Mouse (Mus musculus) layer of hippocampus, postnatal 10 days (tissue): ENCODE data around the gene Col4a3bp. TPM values are rescaled to one million over a fixed set of nuclear protein-coding genes. Genes with fewer than 3 reads are reported as not detected.
"Not testable (repeated sequence)": the region's sequence is repeated elsewhere in the genome, so short reads cannot be mapped to it uniquely, and the experiment has no call there.

Source experiments
- DNase-seq, 2 experiments: peaks; one replicate each; pipeline ENCODE4 v3.0.0; 2021; ENCODE audit warnings: low spot score in 2 of 2
- total RNA-seq, 2 experiments: library from RNA; stranded (reverse); gene quantifications; 2 replicates each; pipeline ENCODE4 v1.2.3; 2021

The Col4a3bp gene
- total RNA-seq, 2 experiments from 2014 or later = 59.4 to 60.0 TPM

- no peak for DNase-seq
Measured at GRCm38 (mm10) chr13:96630396-96630795, 88.0 kb downstream of the Col4a3bp start.

GRCm38 (mm10) chr13:96644168-96644567 lies 101.8 kb downstream of the Col4a3bp start:
- no peak for DNase-seq

- no peak for DNase-seq
Measured at GRCm38 (mm10) chr13:96645822-96646221, 103.4 kb downstream of the Col4a3bp start.

DNA sequence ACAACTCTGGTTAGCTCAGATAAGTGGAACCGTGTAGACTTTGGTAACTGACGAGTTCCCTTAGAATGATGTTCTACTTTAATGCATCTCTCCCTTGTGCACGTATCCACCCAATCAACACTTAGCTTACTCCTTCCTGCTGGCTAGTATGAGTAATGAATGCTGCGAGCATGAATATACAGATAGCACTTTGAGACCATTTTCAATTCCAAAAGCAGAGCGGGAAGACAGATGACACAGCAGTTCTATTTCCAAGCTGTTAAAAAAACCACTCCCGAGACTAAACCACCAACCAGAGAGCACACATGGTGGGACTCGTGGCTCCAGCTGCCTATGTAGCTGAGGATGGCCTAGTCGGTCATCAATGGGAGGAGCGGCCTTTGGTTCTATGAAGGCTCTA lies 110.6 kb downstream of the Col4a3bp start:
- DNase-seq = no peak

GRCm38 (mm10) chr13:96656673-96657072 lies 114.3 kb downstream of the Col4a3bp start:
- DNase-seq = no peak

- no peak for DNase-seq
Measured at GRCm38 (mm10) chr13:96658936-96659335, 116.5 kb downstream of the Col4a3bp start.

- DNase-seq = no peak
Measured at GRCm38 (mm10) chr13:96660095-96660860, 117.9 kb downstream of the Col4a3bp start.

DNA sequence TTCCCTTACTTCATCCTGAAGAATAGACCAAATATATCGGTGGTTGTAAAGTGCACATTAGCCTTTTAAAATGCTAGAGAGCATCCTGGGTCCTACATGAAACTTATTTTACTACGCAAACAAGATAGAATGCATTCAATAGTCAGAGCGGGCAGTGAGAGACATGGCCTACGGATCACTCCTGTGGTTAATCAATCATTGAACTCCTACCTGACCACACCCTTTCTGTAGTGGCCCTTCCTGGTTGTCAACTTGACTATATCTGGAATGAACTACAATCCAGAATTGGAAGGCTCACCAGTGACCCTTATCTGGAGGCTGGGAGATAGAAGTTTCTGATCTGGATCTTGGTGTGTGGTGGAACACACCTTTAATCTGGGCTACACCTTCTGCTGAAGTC lies 120.7 kb downstream of the Col4a3bp start:
- not testable (repeated sequence) for DNase-seq

DNA sequence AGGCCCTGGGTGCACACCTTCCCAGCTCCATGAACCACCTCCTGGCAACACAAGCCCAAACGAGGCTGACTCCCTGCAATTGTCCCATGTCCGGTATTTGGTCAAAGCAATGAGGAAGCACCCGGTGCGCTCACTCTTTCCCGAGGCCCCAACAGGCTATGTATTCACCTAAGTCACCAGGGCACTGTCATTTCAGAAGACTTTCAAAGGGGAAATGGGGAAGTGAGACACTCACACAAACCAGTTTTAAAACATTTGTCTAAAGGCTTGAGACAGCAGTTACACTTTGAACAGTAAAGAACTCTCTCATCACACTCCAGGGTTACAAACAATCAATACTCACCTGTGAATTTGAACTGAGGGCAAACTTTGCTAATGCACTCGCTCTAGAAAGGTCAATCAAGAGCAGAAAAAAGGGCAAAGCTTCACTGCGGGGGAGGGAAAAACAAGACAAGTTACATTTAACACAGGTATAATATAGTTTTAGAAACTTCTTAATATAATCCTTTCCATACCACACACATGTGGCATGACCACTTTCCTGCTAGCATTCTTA lies 122.1 kb downstream of the Col4a3bp start:
- no peak for DNase-seq

DNA sequence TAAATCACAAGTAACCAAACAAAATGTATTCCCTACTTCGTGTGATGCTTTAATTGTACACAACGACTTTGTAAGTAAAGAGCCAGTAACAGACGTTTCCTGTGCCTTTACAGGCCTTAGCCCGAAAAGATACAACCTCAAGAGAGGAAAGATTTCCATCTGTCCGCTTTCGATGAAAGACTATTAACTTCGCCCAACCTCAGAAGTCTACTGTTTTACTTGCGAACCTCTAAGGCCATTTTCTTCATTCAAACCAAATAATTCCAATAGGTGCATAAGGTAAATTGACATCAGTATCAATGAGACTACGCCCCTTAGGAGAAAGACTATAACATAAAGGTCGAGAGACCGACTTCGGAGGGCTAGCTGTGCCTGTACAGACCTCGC lies 127.6 kb downstream of the Col4a3bp start:
- DNase-seq = no peak

- DNase-seq = peak; percentile 98 to 99
Measured at GRCm38 (mm10) chr13:96670406-96671077, 128.1 kb downstream of the Col4a3bp start, which contains the start of gene Hmgcr. Hmgcr (minus strand) TSS chr13:96670936.

DNA sequence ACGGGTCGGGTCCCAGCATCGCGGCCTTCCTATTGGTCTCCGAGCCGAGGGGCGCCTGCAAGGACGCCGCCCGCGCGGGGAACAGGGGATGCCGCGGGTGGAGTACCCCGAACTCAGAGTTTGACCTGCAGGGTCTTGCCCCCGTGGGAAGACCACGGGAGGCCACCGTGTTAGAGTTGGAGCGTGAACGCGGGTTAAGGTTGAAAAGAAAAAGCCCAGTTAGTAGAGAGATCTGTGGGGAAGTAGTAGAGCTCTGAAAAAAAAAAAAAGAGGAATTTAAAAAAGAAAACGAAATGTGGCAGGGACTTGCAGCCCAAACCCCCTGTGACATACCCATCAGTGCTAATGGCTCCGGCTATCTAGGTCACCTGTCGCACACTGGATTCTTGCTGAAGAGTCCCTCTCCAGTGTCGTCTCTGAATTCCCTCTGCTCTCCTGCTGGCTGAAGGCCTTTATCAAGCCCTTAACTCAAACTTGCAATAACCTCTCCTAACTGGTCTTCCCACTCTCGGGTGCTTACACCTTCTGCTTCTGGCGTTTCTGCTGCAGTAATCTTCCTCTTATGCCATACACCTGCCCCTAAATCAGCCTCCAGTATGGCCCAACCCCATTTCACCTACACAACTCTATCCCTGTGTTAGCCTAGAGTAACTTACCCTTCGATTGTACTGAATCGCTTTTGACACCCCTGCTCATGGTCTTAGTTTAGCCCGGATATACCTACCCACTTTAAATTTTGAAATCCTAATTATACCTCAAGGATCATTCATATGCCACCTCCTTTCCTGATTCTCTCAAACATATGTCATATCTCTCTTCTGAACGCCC lies 128.9 kb downstream of the Col4a3bp start:
- no peak for DNase-seq

GRCm38 (mm10) chr13:96671906-96672234 lies 129.5 kb downstream of the Col4a3bp start:
- no peak for DNase-seq

DNA sequence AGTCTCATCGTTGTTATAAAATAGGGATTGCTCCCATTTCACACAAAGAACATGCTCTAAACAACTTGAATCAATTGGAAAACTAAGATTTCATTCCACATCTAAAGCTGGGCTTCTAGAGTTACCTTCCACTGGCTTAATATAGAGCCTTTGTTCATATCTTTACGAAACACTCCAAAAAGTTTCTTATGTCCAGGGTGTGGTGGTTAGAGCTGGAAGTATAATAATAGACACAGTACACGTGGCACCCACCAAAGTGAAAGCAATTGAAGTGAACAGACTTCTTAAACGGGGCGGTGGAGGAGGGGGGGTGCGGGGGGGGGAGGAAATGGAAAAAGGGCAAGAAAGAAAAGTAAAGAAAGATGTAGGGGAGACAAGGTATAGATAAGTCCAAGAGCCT lies 129.9 kb downstream of the Col4a3bp start:
- no peak for DNase-seq

DNA sequence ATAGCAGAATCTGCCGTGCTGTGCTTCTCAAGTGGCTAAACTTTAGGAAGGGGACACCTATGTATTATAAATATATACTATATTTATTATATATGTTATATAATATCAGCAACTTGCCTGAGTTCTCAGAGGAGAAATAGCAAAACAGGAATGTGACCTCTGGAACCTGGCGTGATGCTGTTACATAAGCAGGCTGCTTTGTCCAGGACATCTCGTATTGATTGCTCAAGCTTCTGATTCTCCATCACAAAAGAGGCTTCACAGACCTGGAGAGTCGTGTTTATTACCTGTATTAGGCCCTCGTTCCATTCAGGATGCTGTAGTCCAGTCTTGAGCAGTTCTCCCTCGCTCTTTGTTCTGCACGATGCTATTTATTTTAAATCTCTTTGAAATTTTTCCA lies 131.4 kb downstream of the Col4a3bp start:
- no peak for DNase-seq

GRCm38 (mm10) chr13:96675756-96676155 lies 133.3 kb downstream of the Col4a3bp start:
- no peak for DNase-seq

DNA sequence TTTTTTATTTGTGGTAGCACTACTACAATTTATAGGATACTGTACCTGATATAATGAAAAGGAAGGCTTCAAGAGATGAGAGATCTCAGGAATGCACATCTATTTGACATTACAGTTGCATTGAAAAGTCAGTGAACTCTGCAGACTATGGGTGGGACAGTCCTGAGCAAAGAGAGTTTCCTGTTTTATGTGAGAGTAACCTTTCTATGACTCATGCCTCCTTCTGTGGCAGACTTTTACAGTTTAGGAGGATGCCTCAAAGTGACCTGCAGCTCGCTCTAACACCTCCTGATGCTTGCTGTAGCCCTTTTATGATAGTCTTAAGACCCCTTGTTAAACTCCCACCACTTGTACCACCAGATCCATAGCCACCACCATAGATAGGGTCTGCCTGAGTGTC lies 134.7 kb downstream of the Col4a3bp start:
- no peak for DNase-seq

- DNase-seq = no peak
Measured at GRCm38 (mm10) chr13:96678616-96679015, 136.2 kb downstream of the Col4a3bp start.

GRCm38 (mm10) chr13:96680163-96681087 lies 138.0 kb downstream of the Col4a3bp start:
- DNase-seq = no peak

DNA sequence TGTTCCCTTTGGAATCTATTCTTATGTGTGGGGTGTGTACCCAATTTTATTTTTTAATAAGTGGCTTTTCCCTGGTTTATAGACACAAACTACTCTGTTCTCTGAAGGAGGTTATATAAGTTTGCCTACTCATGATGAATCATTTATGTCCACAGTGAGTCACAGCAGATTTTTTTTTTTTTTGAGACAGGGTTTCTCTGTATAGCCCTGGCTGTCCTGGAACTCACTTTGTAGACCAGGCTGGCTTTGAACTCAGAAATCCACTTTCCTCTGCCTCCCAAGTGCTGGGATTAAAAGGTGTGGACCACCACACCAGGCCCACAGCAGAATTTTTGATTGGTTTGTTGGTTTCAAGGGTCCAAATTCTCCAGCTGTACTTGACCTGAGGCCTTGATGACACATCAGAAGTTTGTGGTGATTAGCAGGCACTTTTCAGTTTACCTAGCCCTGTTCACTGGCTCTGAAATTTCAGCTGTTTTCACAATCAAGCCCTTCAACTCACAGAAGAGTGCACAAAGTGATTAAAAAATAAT lies 138.7 kb downstream of the Col4a3bp start:
- DNase-seq = no peak
